ENCODE assay signal across 7 mouse cellular contexts in genomic region chr14:32160563-32160962, GRCm38 (mm10). TPM values are rescaled to one million over a fixed set of nuclear protein-coding genes. Genes with fewer than 3 reads are reported as not detected.
A peak's percentile ranks its signal among the peaks of the same experiment; 100 is the strongest.
DNase-seq lines count a peak whose midpoint lies in the region; ATAC-seq and TF ChIP-seq lines count a peak whose summit lies in the region.

No protein-coding gene starts in this region.

- no peak for DNase-seq in spleen, adult 2 months (ENCODE audit: low read depth in 1 of 2, low spot score in 2 of 2)
- no peak for DNase-seq in spleen, adult 12 weeks (ENCODE audit: low spot score)
- no peak for DNase-seq in forebrain, embryonic 11.5 days (ENCODE audit: low spot score)
- DNase-seq in liver: peak; percentile 48
- DNase-seq in yolk sac, embryonic 10.5 days (ENCODE audit: low spot score): peak; percentile 48
- no peak for DNase-seq in left cerebral cortex, adult 9 months (ENCODE audit: low spot score in 2 of 2)
- no peak for DNase-seq in left cerebral cortex, postnatal 36 days (ENCODE audit: low spot score in 2 of 2)

- H3K4me2 ChIP-seq in forebrain, embryonic 11.5 days (ENCODE audit: low read depth, low read length, severe bottlenecking): peak overlapping the region; percentile 92

- no peak for ATAC-seq in forebrain, embryonic 11.5 days (replicated peaks; ENCODE audit: low FRiP score)

- H3K4me1 ChIP-seq in spleen, adult 2 months (ENCODE audit: control insufficient read depth, insufficient read depth, insufficient read length): peaks cover 12% of the 10 kb centered on the region
- peaks cover 8% of the 10 kb centered on the region; the same call in 1 of the 2 replicates for H3K4me1 ChIP-seq in forebrain, embryonic 11.5 days (replicated peaks; ENCODE audit: control insufficient read depth, insufficient read depth, low read length)

- no peaks in the 10 kb centered on the region for H3K9me3 ChIP-seq in forebrain, embryonic 11.5 days (ENCODE audit: control insufficient read depth, low read length)

- no peak for TF ChIP-seq POLR2A in spleen, adult 2 months (IDR thresholded peaks at IDR 0.05; ENCODE audit: low read depth, low read length)

- no peaks in the 10 kb centered on the region for H3K27me3 ChIP-seq in spleen, adult 2 months (ENCODE audit: control insufficient read depth, insufficient read depth, low read length)
- no peaks in the 10 kb centered on the region for H3K27me3 ChIP-seq in forebrain, embryonic 11.5 days (ENCODE audit: control insufficient read depth, insufficient read depth, low read length)

- intact Hi-C loops in left cerebral cortex, postnatal 36 days (cut with DNase I): no loop called here

- H3K4me3 ChIP-seq in spleen, adult 2 months (ENCODE audit: extremely low read depth, insufficient read depth, insufficient read length): peak overlapping the region; percentile 67
- H3K4me3 ChIP-seq in forebrain, embryonic 11.5 days (ENCODE audit: low read depth, low read length): peak overlapping the region; percentile 84

- H3K9ac ChIP-seq in forebrain, embryonic 11.5 days (ENCODE audit: low read length): peak overlapping the region; percentile 90

- no peak overlapping the region for H3K27ac ChIP-seq in spleen, adult 2 months (ENCODE audit: insufficient read depth, low read length)
- H3K27ac ChIP-seq in forebrain, embryonic 11.5 days (ENCODE audit: low read depth, low read length): no peak overlapping the region

- no peaks in the 10 kb centered on the region for H3K36me3 ChIP-seq in spleen, adult 2 months (ENCODE audit: control insufficient read depth, insufficient read depth, low read length)
- no peaks in the 10 kb centered on the region for H3K36me3 ChIP-seq in forebrain, embryonic 11.5 days (ENCODE audit: control insufficient read depth, insufficient read depth, low read length)

- TF ChIP-seq CTCF in spleen, adult 2 months (IDR thresholded peaks at IDR 0.05; ENCODE audit: extremely low read depth, insufficient read depth, insufficient read length, insufficient replicate concordance): no peak

- 19% methylated on average over 7 of the region's 7 CpGs for WGBS in spleen, adult 2 months
- WGBS in forebrain, embryonic 11.5 days: 43% methylated on average over 7 of the region's 7 CpGs

RNA-seq across cellular contexts. Expression of gene Ncoa4, which starts 0.9 kb away (rescaled TPM):
- 34.1 and 45.2 TPM in 2 replicates for polyA plus RNA-seq in spleen, adult 2 months (2012; rRNA removed)
- 102 and 105 TPM in 2 replicates for polyA plus RNA-seq in forebrain, embryonic 11.5 days (2014; fragmentation: Nextera tagmentation; extraction: Ambion mirVana)
- total RNA-seq in left cerebral cortex, postnatal 36 days (2021): 100 to 1,000 TPM; 102 to 106 TPM

RNA-seq across cellular contexts. Expression of gene Msmb, which starts 18.7 kb away (rescaled TPM):
- not detected in 2 replicates for polyA plus RNA-seq in spleen, adult 2 months (2012; rRNA removed)
- polyA plus RNA-seq in forebrain, embryonic 11.5 days (2014; fragmentation: Nextera tagmentation; extraction: Ambion mirVana): not detected in 2 replicates
- not detected for total RNA-seq in left cerebral cortex, postnatal 36 days (2021)

RNA-seq across cellular contexts. Expression of gene Timm23, which starts 41.1 kb away (rescaled TPM):
- 64.2 and 95.8 TPM in 2 replicates for polyA plus RNA-seq in spleen, adult 2 months (2012; rRNA removed)
- 274 TPM in 2 replicates for polyA plus RNA-seq in forebrain, embryonic 11.5 days (2014; fragmentation: Nextera tagmentation; extraction: Ambion mirVana)
- 10 to 100 TPM; 61.9 to 80.2 TPM for total RNA-seq in left cerebral cortex, postnatal 36 days (2021)

RNA-seq across cellular contexts. Expression of gene Parg, which starts 41.2 kb away (rescaled TPM):
- polyA plus RNA-seq in spleen, adult 2 months (2012; rRNA removed): 3.7 and 4.3 TPM in 2 replicates
- polyA plus RNA-seq in forebrain, embryonic 11.5 days (2014; fragmentation: Nextera tagmentation; extraction: Ambion mirVana): 61.2 and 63.6 TPM in 2 replicates
- total RNA-seq in left cerebral cortex, postnatal 36 days (2021): 10 to 100 TPM; 35.9 to 42.6 TPM

Comparison
In these comparisons a context has a peak if more than half of its experiments do, and no peak if none do; other contexts are left out.
1. DNase-seq: peak in liver (single experiment) and yolk sac, embryonic 10.5 days (single experiment); none in spleen, adult 2 months (0 of 2), spleen, adult 12 weeks (single experiment), forebrain, embryonic 11.5 days (single experiment), left cerebral cortex, adult 9 months (0 of 2) and left cerebral cortex, postnatal 36 days (0 of 2).